Mouse (Mus musculus): ENCODE data around the gene Klf13.
A peak's percentile ranks its signal among the peaks of the same experiment; 100 is the strongest.

Gene Klf13

DNA sequence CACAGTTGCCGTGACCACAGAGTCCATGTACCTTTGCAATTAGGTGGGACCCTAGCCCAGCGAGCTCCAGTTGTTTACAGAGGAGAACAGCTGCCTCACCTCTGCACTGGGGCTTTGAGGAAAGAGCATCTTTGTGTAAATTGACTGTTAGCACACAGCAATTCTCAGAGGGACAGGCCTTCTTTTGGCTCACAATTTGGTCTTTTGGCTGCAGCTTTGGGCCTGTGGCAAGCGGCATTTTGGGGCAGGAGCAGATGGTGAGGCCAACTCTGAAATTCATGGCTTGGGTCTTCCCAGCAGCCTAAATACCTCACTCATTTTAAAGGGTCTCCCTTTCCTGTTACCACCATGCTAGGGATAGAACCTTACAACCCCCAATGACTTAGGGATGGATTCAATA is 10.5 kb upstream of the Klf13 start:
- no peak for DNase-seq (ENCODE audit: low spot score)

DNA sequence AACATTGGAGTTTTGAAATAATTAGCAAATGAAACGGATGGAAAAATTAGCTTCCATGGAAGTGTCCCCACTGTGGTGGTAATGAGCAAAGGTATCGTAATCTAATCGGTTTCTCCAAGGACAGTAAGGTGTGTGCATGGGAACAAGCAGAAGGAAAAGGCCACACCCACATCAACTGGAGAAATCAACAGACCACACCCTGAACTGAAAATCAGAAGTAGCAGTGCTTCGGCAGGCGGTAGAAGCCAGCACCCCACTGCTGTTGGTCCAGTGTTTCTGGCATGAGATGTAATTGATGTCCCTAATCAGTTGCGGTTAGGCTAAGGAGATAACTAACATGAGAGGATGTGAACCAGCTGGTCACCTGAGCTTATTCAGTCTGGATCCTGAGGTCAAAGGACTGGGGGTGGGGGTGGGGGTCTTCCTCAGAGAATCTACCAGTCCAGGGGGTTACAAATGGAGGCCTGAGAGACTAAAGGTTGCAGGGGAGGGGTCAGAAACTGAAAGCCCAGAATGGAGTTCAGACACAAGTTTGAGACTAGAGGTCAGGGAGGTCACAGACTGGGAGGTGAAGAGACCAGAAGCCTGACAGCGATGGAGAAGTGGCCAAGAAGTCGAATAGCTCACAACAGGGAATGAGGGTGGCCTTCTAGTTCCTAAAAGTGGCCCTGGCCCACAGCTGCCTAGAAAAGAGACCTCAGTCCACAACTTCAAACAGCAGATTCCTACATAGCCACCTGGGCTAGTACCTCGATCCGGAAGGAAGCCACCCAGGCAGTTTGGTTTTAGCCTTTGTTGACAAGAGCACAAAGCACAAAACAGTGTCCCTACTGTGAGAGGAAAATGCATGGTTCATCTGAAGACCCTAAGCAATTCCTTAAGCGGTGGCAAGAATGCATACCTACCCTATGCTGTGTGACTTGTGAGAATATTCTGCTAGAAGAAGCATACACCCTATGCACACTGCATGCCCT is 9.1 kb upstream of the Klf13 start:
- no peak for DNase-seq (ENCODE audit: low spot score)

DNA sequence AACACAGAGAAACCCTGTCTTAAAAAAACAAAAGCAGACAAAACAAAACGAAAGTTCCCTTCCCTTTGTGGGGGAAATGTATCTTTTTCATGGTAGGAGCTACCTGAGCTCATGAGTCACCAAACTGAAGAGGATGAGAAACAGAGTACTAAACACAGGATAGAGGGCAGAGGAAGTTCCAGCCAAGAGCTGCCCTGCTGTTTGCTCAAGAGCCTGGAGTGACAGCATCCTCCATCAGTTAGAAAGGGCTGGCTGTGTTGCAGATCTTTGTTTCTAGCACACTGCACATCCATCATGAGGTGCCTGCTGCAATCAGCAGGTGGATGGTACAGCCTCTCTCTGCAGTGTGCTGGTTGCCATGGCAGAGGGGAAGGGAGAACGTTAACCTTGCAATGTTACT is 5.2 kb upstream of the Klf13 start:
- DNase-seq (ENCODE audit: low spot score) = no peak

DNA sequence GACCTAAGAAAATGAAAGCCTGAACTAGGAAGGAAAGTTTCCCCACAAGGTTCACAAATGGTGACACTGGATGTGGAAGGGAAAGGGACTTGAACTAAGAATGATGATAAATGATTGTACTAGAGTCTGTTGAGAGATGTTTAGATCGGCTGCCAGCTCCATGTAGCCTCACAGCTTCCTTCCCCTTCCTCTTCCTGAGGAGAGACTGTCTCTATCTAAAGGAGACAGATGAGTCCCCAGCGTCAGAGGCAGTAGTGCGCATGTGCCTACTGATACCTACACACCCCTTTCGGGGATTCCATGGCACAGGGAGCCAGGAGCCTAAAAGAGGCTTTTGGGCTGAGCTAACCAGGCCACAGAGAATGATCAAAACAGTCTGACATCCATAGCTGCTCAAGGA is 2.8 kb upstream of the Klf13 start:
- no peak for DNase-seq (ENCODE audit: low spot score)

DNA sequence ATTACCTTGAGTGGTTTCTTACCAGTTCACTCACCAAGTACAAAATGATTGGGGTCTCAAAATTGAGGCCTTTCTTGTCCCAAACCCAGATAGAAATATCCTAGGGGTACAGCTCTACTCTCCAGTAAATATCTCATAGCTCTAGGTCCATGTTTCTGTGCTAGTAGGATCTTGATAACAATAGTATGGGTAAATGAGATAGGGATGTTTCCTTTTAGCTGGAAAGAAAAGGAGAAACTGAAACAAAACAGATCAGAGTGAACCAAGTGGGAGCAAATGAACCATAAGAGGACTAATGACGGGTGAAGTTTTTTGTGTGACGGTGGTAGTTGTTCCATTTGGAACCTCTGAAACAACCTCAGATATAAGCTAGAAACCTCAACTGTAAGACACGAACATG is 2.3 kb upstream of the Klf13 start:
- no peak for DNase-seq (ENCODE audit: low spot score)

DNA sequence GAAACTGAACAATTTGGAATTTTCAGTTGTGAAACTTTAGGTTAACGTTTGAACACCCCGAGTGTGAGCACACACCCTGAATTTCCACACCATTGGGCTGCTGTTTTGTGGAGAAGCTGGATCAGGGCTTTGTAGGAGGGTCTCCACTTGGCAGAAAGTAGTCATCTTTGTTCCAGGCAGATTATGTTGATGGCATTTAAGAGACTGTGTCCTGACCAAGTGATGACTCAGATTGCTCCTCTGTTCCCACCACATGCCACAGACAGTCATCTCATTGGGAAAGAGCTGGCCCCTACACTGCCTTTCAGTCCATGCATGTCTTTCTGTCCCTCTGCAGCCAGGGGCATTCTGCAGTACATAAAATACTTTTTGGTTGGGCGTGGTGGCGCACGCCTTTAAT is 1.6 kb upstream of the Klf13 start:
- DNase-seq (ENCODE audit: low spot score) = no peak

DNA sequence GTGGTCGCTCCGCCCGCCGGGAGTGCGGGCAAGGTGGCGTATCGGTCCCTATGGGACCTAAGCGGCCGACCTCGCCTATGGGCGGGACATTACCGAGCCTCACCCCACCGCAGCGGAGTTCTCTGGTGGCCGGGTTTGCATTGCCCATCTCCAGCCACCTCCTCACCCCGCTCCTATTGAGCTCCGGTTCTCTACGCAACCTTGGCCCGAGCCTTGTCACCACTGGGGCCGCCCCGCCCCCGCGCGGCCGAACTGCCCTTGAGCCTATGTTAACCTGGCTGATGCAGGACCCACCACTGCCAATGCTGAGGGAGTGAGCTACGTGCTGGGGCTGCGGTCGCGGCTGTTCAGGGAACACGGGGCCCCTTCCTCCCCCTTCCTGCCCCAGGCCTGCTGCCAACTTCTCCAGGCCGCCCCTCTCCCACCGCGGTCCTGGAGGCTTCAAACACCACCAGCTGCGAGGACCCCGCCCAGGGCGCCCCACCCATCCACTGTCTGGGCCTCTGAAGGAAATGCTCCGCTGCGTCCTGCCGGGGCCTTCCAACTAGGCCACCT is 759 bp upstream of the Klf13 start:
- DNase-seq (ENCODE audit: low spot score) = peak; percentile 74

DNA sequence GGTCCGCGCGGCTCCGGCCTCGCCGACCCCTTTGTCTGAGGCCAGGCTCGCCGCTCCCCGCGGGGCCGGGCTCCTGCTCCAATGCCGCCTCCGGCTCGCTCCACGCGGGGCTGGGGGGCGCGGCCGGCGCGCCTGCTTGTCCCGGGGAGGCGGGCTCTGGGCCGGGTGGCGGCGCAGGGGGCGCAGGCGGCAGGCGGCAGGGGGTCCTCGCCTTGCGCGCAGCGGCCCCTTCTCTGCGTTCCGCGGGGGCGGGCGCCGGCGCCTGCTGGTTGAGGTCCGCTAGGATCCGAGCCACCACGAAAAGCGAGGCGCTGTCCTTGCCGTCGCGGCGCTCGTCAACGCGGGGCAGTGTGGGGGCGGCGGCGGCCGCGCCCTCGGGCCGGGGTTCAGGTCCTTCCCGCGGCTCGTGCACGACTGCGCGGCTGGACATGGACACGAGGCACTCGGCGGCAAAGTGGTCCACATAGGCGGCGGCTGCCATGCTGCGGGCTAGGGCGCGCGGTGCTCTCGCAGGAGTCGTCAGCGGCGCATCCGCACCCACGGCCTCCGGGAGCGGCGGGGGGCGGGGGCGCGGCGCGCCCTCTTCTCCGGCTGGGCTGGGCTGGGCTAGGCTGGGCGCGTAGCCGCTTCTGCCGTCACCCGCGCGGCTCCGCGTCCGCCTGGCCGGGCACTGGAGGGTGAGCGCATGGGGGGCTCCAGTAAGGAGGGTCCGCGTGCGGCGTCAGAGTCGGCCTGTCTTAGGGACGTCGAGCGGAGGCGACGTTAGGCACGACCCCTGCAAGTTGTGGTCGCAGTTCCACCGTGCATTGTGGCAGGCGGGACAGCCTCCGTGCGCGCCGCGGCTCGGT is 425 bp downstream of the Klf13 start:
- DNase-seq (ENCODE audit: low spot score) = peak; percentile 63

DNA sequence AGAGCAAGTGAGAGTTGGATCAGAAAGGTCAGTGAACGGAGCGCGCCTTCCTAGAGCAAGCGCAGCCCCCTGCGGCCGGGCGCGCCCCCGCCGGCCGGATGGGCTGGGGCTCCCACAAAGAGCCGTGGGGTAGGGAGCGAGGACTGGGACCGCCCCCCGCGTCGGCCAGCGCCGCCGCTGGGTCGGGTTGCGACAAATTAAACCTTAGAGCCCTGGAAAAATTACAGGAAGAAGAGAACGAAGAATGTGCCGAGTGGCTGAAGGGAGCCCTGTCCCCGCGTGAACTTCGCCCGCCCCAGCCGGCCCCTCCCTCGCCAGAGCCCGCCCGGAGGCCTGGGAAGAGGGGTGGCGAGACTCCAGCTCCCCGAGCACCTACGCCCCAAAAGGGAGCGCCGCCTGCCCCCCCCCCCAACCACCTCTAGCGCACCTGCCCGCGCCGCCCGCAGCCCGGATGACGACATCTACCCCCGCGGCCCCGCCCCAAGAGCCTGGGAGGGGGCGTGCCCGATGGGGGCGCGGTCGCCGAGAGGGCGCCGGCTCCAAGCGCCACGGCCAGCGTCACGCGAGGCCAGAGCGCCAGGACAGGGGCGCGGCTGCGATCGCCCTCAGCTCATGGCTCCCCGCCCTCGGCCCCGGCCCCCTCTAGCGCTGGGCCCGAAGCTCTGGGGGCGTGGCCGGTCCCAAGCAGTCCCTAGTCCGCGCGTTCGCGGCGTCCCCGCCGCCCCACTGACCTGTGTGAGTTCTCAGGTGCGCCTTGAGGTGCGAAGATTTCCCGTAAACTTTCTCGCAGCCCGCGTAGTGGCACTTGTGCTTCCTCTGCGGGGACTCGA is 1.3 kb downstream of the Klf13 start:
- DNase-seq (ENCODE audit: low spot score) = peak; percentile 82

DNA sequence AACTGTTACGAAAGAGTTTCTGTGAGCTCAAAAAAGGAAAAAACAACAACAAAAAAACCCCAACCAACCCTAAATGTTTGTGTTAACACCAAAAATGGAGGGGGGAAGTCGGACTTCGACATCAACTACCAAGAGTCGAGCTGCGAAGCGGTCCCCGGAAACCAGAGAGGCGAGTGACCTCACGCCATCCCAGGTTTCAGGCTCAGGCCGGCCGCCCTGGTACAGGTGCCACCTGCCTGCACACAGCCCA is 1.8 kb downstream of the Klf13 start:
- DNase-seq (ENCODE audit: low spot score) = no peak

DNA sequence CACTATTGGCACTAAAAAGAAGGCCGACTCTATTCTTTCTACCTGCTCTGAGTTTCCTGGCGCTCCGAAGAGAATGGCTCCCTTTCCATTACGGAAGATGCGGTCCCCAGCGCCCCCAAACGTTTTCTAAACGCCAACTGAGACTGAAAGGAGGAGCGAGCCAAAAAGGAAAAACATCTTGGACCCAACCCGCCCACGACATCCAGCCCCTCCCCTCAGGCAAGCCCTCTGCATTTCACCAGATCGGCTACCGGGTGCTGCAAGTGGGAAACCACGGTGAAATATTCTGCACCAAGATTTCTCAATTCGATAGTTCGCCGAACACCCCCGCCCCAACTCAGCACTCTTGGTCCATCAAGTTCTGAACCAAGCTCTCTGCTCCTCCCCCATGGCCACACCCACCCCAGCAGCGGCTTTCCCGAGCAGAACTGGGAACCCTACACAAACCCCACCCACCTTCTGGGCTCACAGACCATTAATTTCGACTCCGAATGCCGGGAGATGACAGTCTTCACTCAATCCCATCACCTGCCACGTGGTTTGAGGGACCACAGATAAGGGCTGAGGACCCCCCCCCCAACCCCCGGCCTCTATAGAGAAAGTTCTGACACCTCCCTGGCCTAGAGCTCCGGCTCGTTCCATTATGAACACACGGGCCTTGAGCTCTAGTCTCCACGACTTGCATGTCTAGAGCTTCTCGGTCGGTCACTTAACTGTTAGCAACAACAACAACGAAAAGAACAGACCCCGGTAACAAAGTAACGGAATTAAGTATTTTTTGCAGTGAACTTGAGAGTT is 2.3 kb downstream of the Klf13 start:
- DNase-seq (ENCODE audit: low spot score) = peak; percentile 68

DNA sequence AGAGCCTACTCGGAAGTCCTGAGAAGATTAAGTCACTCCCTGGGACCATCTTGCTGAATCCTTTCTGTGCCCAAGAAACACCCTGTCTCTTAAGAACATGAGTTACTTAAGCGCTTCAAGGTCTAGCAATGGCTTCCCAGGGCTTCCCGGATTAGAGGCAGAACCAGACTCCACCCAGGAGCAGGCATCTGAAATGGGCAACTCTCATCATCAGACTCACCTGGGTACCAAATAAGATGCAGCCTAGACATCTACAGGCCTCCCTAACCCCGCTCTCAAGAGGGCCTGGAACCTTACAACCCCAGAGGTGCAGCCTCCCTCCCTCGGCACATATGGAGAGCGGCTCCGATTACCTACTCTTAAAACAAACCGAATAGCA is 2.9 kb downstream of the Klf13 start:
- no peak for DNase-seq (ENCODE audit: low spot score)

DNA sequence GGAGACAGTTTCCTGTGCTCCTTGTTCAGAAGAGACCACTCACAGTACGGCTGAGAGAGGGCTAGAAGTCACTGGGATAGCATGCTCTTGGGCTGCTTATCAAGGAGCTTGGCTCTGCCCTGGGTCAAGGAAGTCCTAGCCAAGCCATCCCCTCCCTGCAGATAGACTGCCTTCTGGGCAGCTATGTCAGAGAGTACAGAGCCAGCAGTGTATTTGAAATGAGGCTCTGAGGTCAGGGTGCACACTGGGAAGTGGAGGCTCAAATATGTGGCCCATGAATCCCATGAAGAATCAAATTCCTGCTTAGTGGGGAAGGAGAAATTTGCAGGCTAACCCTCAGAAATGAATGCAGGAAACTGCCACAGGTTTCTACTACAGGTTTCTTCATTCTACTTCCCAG is 4.2 kb downstream of the Klf13 start:
- no peak for DNase-seq (ENCODE audit: low spot score)

DNA sequence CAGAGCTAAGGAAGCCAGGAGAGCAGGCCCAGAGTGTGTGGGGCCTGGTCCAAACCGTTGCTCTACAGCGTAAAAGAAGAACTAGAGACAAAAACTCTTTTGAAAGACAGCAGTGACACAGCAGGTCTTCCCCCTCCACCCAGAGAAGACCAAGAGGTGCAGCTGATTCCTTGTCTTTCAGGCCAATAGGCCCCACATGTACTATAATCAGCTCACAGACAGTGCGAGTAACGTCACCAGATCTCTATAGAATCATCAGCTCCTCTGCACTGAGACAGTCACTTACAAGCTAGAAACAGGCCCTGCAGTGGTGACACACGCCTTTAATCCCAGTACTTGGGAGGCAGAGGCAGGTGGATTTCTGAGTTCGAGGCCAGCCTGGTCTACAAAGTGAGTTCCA is 4.8 kb downstream of the Klf13 start:
- no peak for DNase-seq (ENCODE audit: low spot score)

DNA sequence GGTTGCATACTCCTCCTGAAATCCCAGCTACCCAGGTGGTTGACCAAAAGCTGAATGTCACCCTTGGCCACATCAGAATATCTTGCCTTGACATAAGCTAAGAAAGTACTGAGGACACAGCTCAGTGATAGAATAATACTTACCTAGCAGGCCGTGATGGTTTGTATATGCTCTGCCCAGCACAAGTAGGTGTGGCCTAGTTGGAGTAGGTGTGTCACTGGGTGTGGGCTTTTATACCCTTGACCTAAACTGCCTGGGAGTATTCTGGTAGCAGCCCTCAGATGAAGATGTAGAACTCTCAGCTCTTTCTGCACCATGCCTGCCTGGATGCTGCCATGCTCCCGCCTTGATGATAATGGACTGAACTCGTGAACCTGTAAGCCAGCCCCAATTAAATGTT is 6.3 kb downstream of the Klf13 start:
- no peak for DNase-seq (ENCODE audit: low spot score)

DNA sequence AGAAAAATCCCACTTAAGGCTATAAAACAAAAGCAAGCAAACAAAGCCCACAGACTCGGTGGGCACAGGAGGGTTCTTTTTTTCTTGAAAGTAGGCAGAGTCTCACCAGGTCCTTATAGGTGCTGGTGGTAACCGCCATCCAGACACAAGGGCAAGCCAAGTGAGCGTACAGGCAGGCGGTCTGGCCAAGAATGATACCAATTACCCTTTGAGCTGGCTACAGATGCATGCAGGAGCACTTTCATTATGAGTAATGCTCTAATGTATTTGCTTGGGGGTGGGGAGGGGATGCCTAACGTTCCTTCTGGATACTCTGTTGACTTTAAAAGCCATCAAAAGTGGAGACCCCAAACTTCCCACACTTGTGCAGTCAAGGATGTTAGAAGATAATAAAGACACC is 7.9 kb downstream of the Klf13 start:
- no peak for DNase-seq (ENCODE audit: low spot score)

DNA sequence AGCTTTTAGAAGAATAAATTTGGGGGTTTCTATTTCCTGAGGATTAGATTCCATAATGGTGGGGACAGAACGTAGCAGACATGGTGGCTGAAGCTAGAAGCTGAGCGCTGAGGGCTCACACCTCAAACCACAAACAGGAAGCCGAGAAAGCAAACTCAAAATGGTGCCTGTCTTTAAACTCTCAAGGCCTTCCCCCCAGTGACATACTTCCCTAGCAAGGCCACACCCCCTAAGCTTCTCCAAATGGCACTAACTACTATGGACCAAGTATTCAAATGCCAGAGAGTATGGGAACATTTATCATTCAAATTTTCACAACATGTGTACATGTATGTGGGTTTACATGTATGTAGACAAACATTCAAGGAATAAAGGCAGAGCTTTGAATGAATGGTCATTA is 8.6 kb downstream of the Klf13 start:
- no peak for DNase-seq (ENCODE audit: low spot score)

DNA sequence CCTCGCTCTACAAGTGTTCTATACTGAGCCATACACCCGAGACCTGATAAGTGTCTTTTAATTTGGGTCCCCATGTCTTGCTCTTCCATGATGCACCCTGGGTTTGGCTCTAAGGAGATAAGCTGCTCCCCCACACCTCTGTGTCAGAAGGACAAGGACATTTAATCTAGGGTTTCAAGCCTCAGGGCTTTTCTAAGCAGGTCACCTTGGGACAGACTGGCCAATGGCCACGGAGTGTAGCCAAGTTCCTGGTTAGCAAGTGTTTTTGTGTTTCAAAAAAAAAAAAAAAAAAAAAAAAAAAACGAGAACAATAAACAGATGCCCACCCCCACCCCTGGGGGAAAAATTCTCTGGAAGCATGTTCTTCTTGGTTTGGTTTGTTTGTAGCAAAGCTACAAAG is 9.6 kb downstream of the Klf13 start:
- DNase-seq (ENCODE audit: low spot score) = no peak

DNA sequence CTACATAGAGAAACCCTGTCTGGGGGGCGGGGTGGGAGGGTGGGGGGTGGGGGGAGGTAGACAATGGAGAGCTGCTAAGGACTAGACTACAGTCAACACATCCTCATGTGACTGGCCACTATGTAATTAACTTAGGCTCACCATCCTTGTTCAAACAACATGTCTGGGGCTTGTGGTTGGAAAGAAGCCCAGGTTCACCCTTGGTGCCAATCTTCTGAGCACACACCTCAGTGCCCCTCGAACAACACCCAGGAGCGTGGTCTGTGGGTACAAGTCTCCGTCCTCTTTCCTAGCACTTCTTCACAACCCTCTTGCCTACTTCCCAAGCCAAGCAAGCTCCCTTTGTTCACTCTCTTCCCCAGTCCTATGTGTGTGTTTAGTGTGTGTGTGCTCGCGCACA is 11.6 kb downstream of the Klf13 start:
- DNase-seq (ENCODE audit: low spot score) = no peak

DNA sequence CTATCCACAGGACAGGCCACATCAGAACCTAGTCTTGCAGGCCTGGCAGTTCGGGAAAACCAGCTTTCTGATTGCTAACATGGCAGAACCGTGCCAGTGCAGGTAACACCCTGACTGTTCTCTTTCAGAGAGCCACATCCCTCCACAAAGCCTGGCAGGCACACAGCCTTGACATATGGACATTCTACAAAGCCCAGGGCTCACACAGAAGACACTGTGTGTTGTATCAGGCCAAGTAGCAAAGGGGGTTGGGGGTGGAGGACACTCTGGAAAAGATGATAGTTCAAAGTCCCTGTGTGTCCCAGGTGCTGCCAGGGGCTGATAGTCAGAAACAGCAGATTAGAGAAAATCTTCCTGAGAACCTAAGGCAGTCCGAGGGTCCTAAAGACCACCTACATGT is 12.2 kb downstream of the Klf13 start:
- no peak for DNase-seq (ENCODE audit: low spot score)

Data from embryo, embryonic 10 days (tissue).